Mouse (Mus musculus): ENCODE measurements around the gene Pex16. TPM values are rescaled to one million over a fixed set of nuclear protein-coding genes. Genes with fewer than 3 reads are reported as not detected.
A peak's percentile ranks its signal among the peaks of the same experiment; 100 is the strongest.

The Pex16 gene
- polyA plus RNA-seq, 1 experiment: 42.8 TPM

GRCm38 (mm10) chr2:92349589-92350425, 24.7 kb upstream of the Pex16 start:
- WGBS: 67% methylated on average over 6 of the region's 6 CpGs
- no peak for TF ChIP-seq CTCF (IDR thresholded peaks at IDR 0.05; ENCODE audit: insufficient read depth, low read length)
- TF ChIP-seq POLR2A (IDR thresholded peaks at IDR 0.05; ENCODE audit: borderline replicate concordance, extremely low read depth, low read depth, low read length): no peak
- Histone ChIP-seq H3K4me1 (ENCODE audit: control insufficient read depth, insufficient read depth, low read length) (peaks cover 4% of the 10 kb centered on the region; the same call in 1 of the 2 replicates), H3K4me3 (replicated peaks; ENCODE audit: extremely low read depth, low read depth, low read length) (no peak overlapping the region)
- DNase-seq: no peak

DNA sequence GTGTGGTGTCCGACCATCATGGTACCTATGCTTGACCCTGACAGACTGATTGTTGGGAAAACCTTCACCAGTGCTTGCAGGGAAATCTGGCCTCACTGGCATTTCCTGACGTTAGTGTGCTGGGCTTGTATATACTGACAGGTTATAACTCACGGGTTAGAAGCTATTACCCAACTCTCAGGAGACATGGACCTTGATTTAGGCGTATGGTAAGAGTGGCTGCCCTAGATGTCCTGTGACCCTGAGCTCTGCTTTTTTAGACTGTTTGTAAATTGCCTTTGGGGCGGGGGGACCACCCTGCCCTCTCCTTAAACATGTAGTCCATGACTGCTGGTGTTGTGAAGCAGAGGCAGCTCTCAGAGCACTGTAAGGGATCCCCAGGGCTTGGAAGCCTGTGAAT, 23.8 kb upstream of the Pex16 start:
- Histone ChIP-seq H3K4me3 (replicated peaks; ENCODE audit: extremely low read depth, low read depth, low read length) (no peak overlapping the region), H3K4me1 (ENCODE audit: control insufficient read depth, insufficient read depth, low read length) (peaks cover 4% of the 10 kb centered on the region; the same call in 1 of the 2 replicates)
- TF ChIP-seq CTCF (IDR thresholded peaks at IDR 0.05; ENCODE audit: insufficient read depth, low read length): no peak
- TF ChIP-seq POLR2A (IDR thresholded peaks at IDR 0.05; ENCODE audit: borderline replicate concordance, extremely low read depth, low read depth, low read length): no peak
- 70% methylated on average over 5 of the region's 5 CpGs for WGBS
- DNase-seq: no peak

DNA sequence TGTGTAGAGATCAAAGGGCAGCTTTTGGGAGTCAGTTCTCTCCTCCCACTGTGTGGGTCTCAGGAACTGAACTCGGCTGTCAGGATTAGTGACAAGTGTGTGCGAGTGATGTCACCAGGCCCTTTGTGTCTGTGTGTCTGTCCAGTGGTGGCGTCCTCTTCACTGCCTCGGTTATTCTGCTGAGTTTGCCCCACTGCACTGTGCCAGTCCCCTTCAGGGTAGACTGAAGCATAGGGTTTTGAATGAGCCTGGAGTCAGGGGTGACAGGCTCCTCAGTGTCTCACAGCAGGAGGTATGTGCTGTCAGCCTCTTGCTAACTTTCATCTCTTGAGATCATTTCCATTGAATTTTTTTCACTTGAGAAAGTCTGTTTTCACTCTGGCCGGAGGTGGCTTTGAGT, 21.1 kb upstream of the Pex16 start:
- Histone ChIP-seq H3K4me1 (ENCODE audit: control insufficient read depth, insufficient read depth, low read length) (peaks cover 4% of the 10 kb centered on the region; the same call in 1 of the 2 replicates), H3K4me3 (replicated peaks; ENCODE audit: extremely low read depth, low read depth, low read length) (no peak overlapping the region)
- WGBS: 75% methylated on average over 5 of the region's 5 CpGs
- DNase-seq: no peak
- no peak for TF ChIP-seq CTCF (IDR thresholded peaks at IDR 0.05; ENCODE audit: insufficient read depth, low read length)
- no peak for TF ChIP-seq POLR2A (IDR thresholded peaks at IDR 0.05; ENCODE audit: borderline replicate concordance, extremely low read depth, low read depth, low read length)

- DNase-seq: no peak
- 33% methylated on average over 6 of the region's 6 CpGs for WGBS
- no peak overlapping the region for H3K4me3 ChIP-seq (replicated peaks; ENCODE audit: extremely low read depth, low read depth, low read length)
- TF ChIP-seq CTCF (IDR thresholded peaks at IDR 0.05; ENCODE audit: insufficient read depth, low read length) (no peak), POLR2A (IDR thresholded peaks at IDR 0.05; ENCODE audit: borderline replicate concordance, extremely low read depth, low read depth, low read length) (no peak)
- H3K4me1 ChIP-seq (ENCODE audit: control insufficient read depth, insufficient read depth, low read length): peaks cover 4% of the 10 kb centered on the region; the same call in 1 of the 2 replicates
Measured at GRCm38 (mm10) chr2:92354224-92354623, 20.3 kb upstream of the Pex16 start.

- TF ChIP-seq POLR2A (IDR thresholded peaks at IDR 0.05; ENCODE audit: borderline replicate concordance, extremely low read depth, low read depth, low read length) (no peak), CTCF (IDR thresholded peaks at IDR 0.05; ENCODE audit: insufficient read depth, low read length) (no peak)
- Histone ChIP-seq H3K4me1 (ENCODE audit: control insufficient read depth, insufficient read depth, low read length) (no peaks in the 10 kb centered on the region; the same call in 1 of the 2 replicates), H3K4me3 (replicated peaks; ENCODE audit: extremely low read depth, low read depth, low read length) (no peak overlapping the region)
- 63% methylated on average over 2 of the region's 2 CpGs for WGBS
- peak; percentile 36 for DNase-seq
Measured at GRCm38 (mm10) chr2:92359301-92359700, 15.2 kb upstream of the Pex16 start.

GRCm38 (mm10) chr2:92360186-92360823, 14.2 kb upstream of the Pex16 start:
- TF ChIP-seq CTCF (IDR thresholded peaks at IDR 0.05; ENCODE audit: insufficient read depth, low read length) (no peak), POLR2A (IDR thresholded peaks at IDR 0.05; ENCODE audit: borderline replicate concordance, extremely low read depth, low read depth, low read length) (no peak)
- Histone ChIP-seq H3K4me3 (replicated peaks; ENCODE audit: extremely low read depth, low read depth, low read length) (no peak overlapping the region), H3K4me1 (ENCODE audit: control insufficient read depth, insufficient read depth, low read length) (no peaks in the 10 kb centered on the region)
- 80% methylated on average over 25 of the region's 25 CpGs for WGBS
- no peak for DNase-seq

- TF ChIP-seq POLR2A (IDR thresholded peaks at IDR 0.05; ENCODE audit: borderline replicate concordance, extremely low read depth, low read depth, low read length): no peak
- TF ChIP-seq CTCF (IDR thresholded peaks at IDR 0.05; ENCODE audit: insufficient read depth, low read length): no peak
- WGBS: 35% methylated on average over 12 of the region's 12 CpGs
- H3K4me3 ChIP-seq (replicated peaks; ENCODE audit: extremely low read depth, low read depth, low read length): no peak overlapping the region
- no peaks in the 10 kb centered on the region for H3K4me1 ChIP-seq (ENCODE audit: control insufficient read depth, insufficient read depth, low read length)
- DNase-seq: no peak
Measured at GRCm38 (mm10) chr2:92360893-92361292, 13.6 kb upstream of the Pex16 start.

- TF ChIP-seq CTCF (IDR thresholded peaks at IDR 0.05; ENCODE audit: insufficient read depth, low read length): no peak
- TF ChIP-seq POLR2A (IDR thresholded peaks at IDR 0.05; ENCODE audit: borderline replicate concordance, extremely low read depth, low read depth, low read length): no peak
- no peak for DNase-seq
- 81% methylated on average over 8 of the region's 8 CpGs for whole genome bisulfite sequencing
- H3K4me3 ChIP-seq (replicated peaks; ENCODE audit: extremely low read depth, low read depth, low read length): no peak overlapping the region
- no peaks in the 10 kb centered on the region for H3K4me1 ChIP-seq (ENCODE audit: control insufficient read depth, insufficient read depth, low read length)
Measured at GRCm38 (mm10) chr2:92361795-92362194, 12.7 kb upstream of the Pex16 start.

DNA sequence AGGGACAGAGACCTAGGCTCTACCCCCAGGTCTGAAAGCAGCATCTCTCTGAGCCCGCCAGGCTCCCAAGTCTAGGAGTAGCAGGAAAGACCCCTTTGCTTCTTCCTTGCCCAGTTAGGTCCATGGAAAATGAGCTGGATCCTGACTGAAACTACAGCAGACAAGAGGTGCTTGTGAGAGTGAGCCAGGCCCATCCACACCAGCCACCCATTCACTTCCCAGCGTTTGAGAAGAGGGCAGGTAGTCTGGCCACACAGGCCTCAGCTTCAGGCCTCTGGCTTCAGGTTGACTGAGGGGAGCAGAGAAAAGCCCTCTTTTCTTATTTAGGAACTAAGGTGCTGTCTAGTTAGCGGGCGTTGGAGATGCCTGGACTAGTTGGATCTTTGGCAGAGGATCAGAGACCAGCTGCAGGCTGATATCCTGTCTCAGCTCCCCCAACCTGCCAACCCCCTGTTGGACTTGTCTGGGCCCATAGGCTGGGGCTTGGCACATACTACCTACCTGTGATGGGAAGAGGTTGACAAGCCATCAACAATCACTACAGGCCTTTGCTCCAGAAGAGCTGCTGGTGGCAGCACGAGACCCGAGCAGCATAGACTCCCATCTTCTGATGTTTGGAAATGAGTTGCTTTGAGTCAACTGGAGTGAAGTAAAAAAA, 11.8 kb upstream of the Pex16 start:
- H3K4me3 ChIP-seq (replicated peaks; ENCODE audit: extremely low read depth, low read depth, low read length): no peak overlapping the region
- H3K4me1 ChIP-seq (ENCODE audit: control insufficient read depth, insufficient read depth, low read length): no peaks in the 10 kb centered on the region
- DNase-seq: no peak
- WGBS: 86% methylated on average over 6 of the region's 6 CpGs
- no peak for TF ChIP-seq CTCF (IDR thresholded peaks at IDR 0.05; ENCODE audit: insufficient read depth, low read length)
- no peak for TF ChIP-seq POLR2A (IDR thresholded peaks at IDR 0.05; ENCODE audit: borderline replicate concordance, extremely low read depth, low read depth, low read length)
